Mouse (Mus musculus) embryonic facial prominence, embryonic 11.5 days (tissue): Measurements from ENCODE around the gene Dnm1. TPM values are rescaled to one million over a fixed set of nuclear protein-coding genes. Genes with fewer than 3 reads are reported as not detected.

Source experiments
- ATAC-seq: fragments of 200-750 bp; cut with Nextera tagmentation; replicated peaks from 2 replicates; pipeline ENCODE4 v1.8.0; 2017; ENCODE audit warnings: low read depth; ENCODE audit not compliant: insufficient number of reproducible peaks, low FRiP score, low TSS enrichment
- DNase-seq: peaks from one replicate; pipeline ENCODE4 v3.0.0-alpha.2; 2015; ENCODE audit warnings: low spot score
- H3K27ac ChIP-seq: fragments of 300-500 bp; sonication (generic); replicated peaks from 2 replicates; pipeline ENCODE4 v1.5.1; 2014; ENCODE audit warnings: mild to moderate bottlenecking, low read depth, low read length, control low read depth
- H3K27me3 ChIP-seq: fragments of 300-500 bp; sonication (generic); 2 replicates; pipeline ENCODE4 v1.6.1; 2014; ENCODE audit warnings: mild to moderate bottlenecking, low read length, moderate library complexity, mixed read lengths; ENCODE audit not compliant: control insufficient read depth, insufficient read depth
- H3K36me3 ChIP-seq: fragments of 300-500 bp; sonication (generic); replicated peaks from 2 replicates; pipeline ENCODE4 v1.6.1; 2014; ENCODE audit warnings: low read depth, mild to moderate bottlenecking, low read length, moderate library complexity, mixed read lengths; ENCODE audit not compliant: control insufficient read depth, insufficient read depth
- H3K4me1 ChIP-seq: fragments of 300-500 bp; sonication (generic); 2 replicates; pipeline ENCODE4 v1.6.1; 2014; ENCODE audit warnings: low read length, mixed read lengths; ENCODE audit not compliant: control insufficient read depth, insufficient read depth
- H3K4me2 ChIP-seq: fragments of 300-500 bp; sonication (generic); 2 replicates; pipeline ENCODE4 v1.6.1; 2014; ENCODE audit warnings: low read depth, mild to moderate bottlenecking, control low read depth, low read length, moderate library complexity
- H3K4me3 ChIP-seq: fragments of 300-500 bp; sonication (generic); 2 replicates; pipeline ENCODE4 v1.5.1; 2014; ENCODE audit warnings: low read depth, low read length, control low read depth
- H3K9ac ChIP-seq: fragments of 300-500 bp; sonication (generic); replicated peaks from 2 replicates; pipeline ENCODE4 v1.6.1; 2014; ENCODE audit warnings: mild to moderate bottlenecking, control low read depth, low read length
- H3K9me3 ChIP-seq: fragments of 300-500 bp; sonication (generic); replicated peaks from 2 replicates; pipeline ENCODE4 v1.6.1; 2016; ENCODE audit warnings: mild to moderate bottlenecking, low read length, inconsistent platforms, mixed read lengths; ENCODE audit not compliant: control insufficient read depth
- WGBS: fragments of 180-500 bp; shearing (Covaris S2); extraction: QIAGEN DNeasy Blood & Tissue Kit; methylation state at CpG from one replicate; pipeline ENCODE4 v1.1.7; 2014; 5-methylcytosine and 5-hydroxymethylcytosine counted together
- polyA plus RNA-seq: library from polyadenylated mRNA; unstranded; fragments of >200 nt; fragmentation: Nextera tagmentation; extraction: Ambion mirVana; gene quantifications from 2 replicates; pipeline ENCODE4 v1.2.1, GENCODE M21; 2014

Gene Dnm1
- polyA plus RNA-seq, 1 experiment from 2014 or later: 31.0 TPM

DNA sequence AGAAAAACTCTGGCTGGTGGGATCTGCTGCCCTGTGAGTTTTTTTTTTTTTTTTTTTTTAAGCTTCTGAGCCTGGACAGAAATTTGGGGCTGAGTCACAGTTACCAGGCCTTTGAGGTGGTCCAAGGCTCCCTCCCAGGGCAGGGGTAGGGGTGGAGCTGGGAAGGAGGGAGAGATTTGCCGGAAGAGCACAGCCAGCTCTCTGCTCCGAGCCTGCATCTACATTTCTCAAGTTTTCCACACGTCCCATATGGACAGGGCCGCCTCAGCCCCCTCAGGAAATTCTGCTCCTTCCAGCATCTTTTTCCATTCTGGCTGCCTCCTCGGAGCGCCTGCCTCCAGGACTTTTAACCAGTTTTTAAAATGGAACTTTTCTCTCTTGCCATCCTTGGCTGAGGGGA is 23.6 kb downstream of the Dnm1 start:
- WGBS: 33% methylated on average over 6 of the region's 6 CpGs
- peaks cover 8% of the 10 kb centered on the region for H3K4me1 ChIP-seq
- ATAC-seq (no peak), DNase-seq (peak; percentile 44)
- H3K9ac ChIP-seq: no peak overlapping the region; the same call in 1 of the 2 replicates
- H3K4me2 ChIP-seq: no peak overlapping the region
- no peak overlapping the region for H3K4me3 ChIP-seq
- no peaks in the 10 kb centered on the region for H3K36me3 ChIP-seq
- no peaks in the 10 kb centered on the region for H3K9me3 ChIP-seq
- peak overlapping the region; percentile 52; the same call in 1 of the 2 replicates for H3K27ac ChIP-seq
- H3K27me3 ChIP-seq: no peaks in the 10 kb centered on the region

DNA sequence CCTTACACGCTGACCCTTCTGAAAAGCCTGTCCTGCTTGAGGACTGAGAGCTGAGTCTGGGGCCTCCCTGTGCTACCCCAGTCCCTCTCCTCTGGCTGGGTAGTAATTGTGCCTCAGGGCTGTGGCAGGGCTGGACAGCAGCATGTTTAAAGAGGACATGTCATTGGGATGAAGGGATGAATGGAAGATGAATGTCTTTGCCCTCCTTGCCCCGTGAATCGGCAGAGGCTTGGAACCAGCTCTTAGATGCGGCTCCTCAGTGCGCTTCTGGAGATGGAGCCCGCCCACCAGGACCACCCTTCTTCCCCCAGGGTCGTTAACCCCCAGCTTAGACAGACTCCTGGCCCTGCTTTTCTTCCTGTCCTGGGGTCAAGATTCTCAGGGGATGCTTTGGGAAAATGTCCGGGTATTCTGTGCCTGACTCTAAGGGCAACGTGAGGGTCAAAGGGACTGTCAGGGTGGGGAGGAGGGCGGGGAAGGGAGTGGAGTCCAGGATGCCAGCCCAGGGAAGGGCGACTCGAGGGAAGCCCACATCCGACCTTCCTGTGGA is 24.2 kb downstream of the Dnm1 start:
- H3K4me2 ChIP-seq: no peak overlapping the region
- 18% methylated on average over 13 of the region's 13 CpGs for WGBS
- no peak; the same call in 1 of the 2 replicates for ATAC-seq

DNA sequence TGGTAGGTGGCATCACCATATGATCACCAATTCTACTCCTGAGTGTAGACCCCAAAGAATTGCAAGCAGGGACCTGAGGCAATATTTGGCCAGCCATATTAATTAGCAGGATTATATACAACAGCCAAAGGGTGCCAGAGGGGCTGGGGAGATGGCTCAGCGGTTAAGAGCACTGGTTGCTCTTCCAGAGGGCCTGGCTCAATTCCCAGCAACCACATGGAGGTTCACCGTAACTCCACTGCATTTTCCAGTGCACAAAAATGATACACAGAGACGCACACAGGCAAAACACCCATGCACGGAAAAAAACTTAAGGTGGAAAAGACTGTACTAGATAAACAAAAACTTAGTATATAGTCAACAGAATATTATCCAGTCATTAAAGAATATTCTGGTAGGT is 25.9 kb downstream of the Dnm1 start:
- ATAC-seq (no peak), DNase-seq (no peak)
- no peaks in the 10 kb centered on the region for H3K9me3 ChIP-seq
- 87% methylated on average over 4 of the region's 4 CpGs for WGBS
- H3K27ac ChIP-seq: no peak overlapping the region
- H3K4me2 ChIP-seq: no peak overlapping the region
- H3K27me3 ChIP-seq: no peaks in the 10 kb centered on the region
- no peak overlapping the region for H3K9ac ChIP-seq
- peaks cover 8% of the 10 kb centered on the region for H3K4me1 ChIP-seq
- no peaks in the 10 kb centered on the region for H3K36me3 ChIP-seq
- no peak overlapping the region for H3K4me3 ChIP-seq

More for the DNA sequence above, 24.2 kb downstream of the Dnm1 start:
- no peak for DNase-seq
- H3K4me3 ChIP-seq: no peak overlapping the region
- no peaks in the 10 kb centered on the region for H3K9me3 ChIP-seq
- H3K36me3 ChIP-seq: no peaks in the 10 kb centered on the region
- no peak overlapping the region for H3K27ac ChIP-seq
- H3K27me3 ChIP-seq: no peaks in the 10 kb centered on the region
- H3K9ac ChIP-seq: no peak overlapping the region; the same call in none of the 2 replicates
- peaks cover 8% of the 10 kb centered on the region for H3K4me1 ChIP-seq

DNA sequence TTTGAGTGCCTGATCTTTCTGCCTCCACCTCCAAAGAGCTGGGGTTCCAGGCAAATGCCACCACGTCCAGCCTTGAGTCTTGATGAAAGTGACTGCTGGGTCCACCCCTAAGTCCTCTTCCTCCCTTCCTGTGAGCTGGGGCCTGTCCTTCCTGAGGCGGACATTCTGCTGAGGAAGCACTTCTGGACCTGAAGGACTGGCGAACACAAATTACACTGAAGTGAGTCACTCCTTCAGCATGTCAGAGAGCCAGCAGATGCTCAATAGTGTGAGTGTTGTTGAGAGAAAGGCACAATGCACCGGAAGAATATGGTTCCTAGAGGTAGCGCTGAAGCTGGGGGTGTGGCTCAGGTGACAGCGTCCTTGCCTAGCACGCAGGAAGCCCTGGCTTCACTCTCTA is 27.8 kb downstream of the Dnm1 start:
- H3K27me3 ChIP-seq: no peaks in the 10 kb centered on the region
- no peaks in the 10 kb centered on the region for H3K9me3 ChIP-seq
- no peak overlapping the region for H3K4me2 ChIP-seq
- no peak overlapping the region for H3K9ac ChIP-seq
- peaks cover 12% of the 10 kb centered on the region for H3K4me1 ChIP-seq
- DNase-seq (no peak), ATAC-seq (no peak)
- H3K4me3 ChIP-seq: no peak overlapping the region
- no peaks in the 10 kb centered on the region for H3K36me3 ChIP-seq
- no peak overlapping the region for H3K27ac ChIP-seq
- 61% methylated on average over 7 of the region's 7 CpGs for WGBS

DNA sequence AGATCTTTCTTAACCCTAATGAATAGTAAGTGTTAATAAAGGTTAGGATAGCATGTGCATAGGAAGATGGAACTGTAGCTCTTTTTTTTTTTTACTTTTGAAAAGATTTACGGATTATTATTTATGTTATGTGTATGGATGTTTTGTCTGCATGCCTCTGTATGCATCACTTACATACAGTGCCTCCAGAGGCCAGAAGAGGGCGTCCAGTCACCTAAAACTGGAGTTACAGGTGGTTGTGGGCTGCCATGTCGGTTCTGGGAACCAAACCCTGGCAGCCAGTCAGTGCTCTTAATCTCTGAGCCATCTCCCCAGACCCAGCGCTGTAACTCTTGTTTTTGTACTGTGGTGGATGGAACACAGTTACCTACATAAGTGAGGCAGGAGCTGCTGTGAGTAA is 28.8 kb downstream of the Dnm1 start:
- DNase-seq (no peak), ATAC-seq (no peak)
- Histone ChIP-seq H3K27ac (no peak overlapping the region), H3K9ac (no peak overlapping the region), H3K4me2 (no peak overlapping the region), H3K27me3 (no peaks in the 10 kb centered on the region), H3K4me3 (no peak overlapping the region), H3K36me3 (no peaks in the 10 kb centered on the region), H3K9me3 (no peaks in the 10 kb centered on the region), H3K4me1 (peaks cover 13% of the 10 kb centered on the region)
- 62% methylated on average over 4 of the region's 4 CpGs for WGBS

DNA sequence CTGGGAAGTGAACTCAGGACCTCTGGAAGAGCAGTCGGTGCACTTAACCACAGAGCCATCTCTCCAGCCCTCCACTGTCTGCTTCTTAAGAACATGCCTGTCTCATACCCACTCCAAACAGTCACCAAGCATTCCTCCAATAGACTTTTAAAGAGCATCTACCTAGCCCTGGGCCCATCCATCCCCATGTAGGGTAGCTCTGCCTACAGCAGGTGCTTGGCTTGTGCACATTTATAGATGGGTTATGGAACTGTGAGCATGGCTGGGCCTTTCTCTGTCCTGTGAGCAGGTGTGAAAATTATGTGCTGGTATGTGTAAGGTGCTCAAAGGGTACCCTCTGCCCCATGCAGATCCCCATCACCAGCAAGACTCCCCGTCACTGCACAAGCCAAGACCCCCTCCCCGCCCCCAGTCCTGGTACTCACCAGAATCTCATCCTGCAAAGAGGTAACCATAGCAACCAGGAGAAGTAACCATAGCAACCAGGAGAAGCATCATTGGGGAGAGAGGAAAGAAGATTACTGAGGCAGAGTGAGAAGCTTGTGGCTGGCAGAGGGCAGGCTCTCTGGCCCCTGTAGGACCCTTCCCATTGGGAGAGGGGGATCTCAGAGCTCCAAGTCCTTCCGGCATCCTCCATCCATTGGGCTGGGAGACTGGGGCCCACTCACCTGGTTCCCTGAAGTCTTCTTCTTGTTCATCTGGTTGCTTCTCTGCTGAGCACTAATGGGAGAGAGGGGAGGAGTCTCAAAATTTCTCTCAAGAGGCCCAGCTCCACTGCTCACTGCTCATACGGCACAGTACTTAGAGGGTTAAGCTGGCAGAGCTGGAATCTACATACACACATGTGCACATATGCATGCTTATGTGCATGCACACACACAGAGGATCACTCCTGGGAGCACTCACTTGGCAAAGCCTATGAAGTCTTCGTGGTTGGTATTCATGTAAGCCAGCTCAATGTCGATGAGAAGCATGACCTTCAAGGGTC is 30.1 kb downstream of the Dnm1 start:
- Histone ChIP-seq H3K4me3 (no peak overlapping the region), H3K4me1 (peaks cover 9% of the 10 kb centered on the region), H3K9ac (no peak overlapping the region), H3K27ac (no peak overlapping the region), H3K27me3 (no peaks in the 10 kb centered on the region), H3K9me3 (no peaks in the 10 kb centered on the region), H3K4me2 (no peak overlapping the region), H3K36me3 (no peaks in the 10 kb centered on the region)
- DNase-seq: no peak
- WGBS: 82% methylated on average over 7 of the region's 7 CpGs
- no peak for ATAC-seq

DNA sequence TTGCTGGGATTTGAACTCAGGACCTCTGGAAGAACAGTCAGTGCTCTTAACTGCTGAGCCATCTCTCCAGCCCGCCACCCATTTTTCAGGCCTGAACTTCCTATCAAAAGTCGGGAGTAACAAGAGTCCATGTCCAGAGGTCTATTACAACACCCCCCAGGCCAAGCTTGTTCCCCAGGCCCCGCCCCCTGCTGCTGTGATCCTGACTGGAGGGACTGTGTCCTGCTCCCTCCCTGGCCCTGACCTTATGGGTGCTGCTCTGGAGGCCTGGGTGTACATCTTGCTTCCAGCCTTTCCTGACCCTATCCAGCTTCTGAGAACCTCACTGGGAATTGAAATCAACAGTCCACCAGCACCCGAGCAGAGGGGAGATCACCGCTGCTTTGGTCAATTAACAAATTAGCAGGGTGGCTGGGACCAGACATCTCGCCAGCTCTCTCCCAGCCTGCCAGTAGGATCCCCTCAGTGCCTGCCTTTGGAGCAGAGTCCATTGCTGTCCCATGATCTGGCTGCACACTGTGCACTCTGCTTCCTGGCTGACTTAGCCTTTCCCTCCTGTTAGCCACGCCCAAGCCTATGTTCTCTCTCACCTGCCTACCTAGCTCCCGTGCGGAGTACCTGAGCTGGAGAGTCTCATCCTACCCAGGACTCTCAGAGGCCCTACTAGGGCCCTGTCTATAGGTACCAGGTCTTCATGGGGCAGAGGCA is 31.4 kb downstream of the Dnm1 start:
- WGBS: 71% methylated on average over 9 of the region's 9 CpGs
- Histone ChIP-seq H3K9ac (no peak overlapping the region), H3K4me3 (no peak overlapping the region), H3K4me1 (peaks cover 16% of the 10 kb centered on the region), H3K9me3 (no peaks in the 10 kb centered on the region), H3K27me3 (no peaks in the 10 kb centered on the region), H3K36me3 (no peaks in the 10 kb centered on the region), H3K4me2 (no peak overlapping the region), H3K27ac (no peak overlapping the region)
- DNase-seq (no peak), ATAC-seq (no peak)
